Mouse (Mus musculus) heart, postnatal 0 days (tissue): ENCODE measurements around the gene Nid1. TPM values are rescaled to one million over a fixed set of nuclear protein-coding genes. Genes with fewer than 3 reads are reported as not detected.

ENCODE experiments used
- ATAC-seq: fragments of 200-750 bp; cut with Nextera tagmentation; 2 replicates; pipeline ENCODE4 v1.8.0; 2017; ENCODE audit warnings: low read depth, moderate number of reproducible peaks, moderate library complexity; ENCODE audit not compliant: insufficient read depth
- DNase-seq: peaks from one replicate; pipeline ENCODE4 v3.0.0-alpha.2; 2016; ENCODE audit warnings: low spot score
- H3K27ac ChIP-seq: fragments of 300-500 bp; sonication (generic); 2 replicates; pipeline ENCODE4 v1.5.1; 2014; ENCODE audit warnings: low read depth, mild to moderate bottlenecking
- H3K27me3 ChIP-seq: fragments of 300-500 bp; sonication (generic); 2 replicates; pipeline ENCODE4 v1.6.1; 2014; ENCODE audit warnings: low read length, mixed read lengths; ENCODE audit not compliant: control insufficient read depth, insufficient read depth
- H3K36me3 ChIP-seq: fragments of 300-500 bp; sonication (generic); replicated peaks from 2 replicates; pipeline ENCODE4 v1.6.1; 2014; ENCODE audit warnings: low read length, mixed read lengths; ENCODE audit not compliant: control insufficient read depth, insufficient read depth
- H3K4me1 ChIP-seq: fragments of 300-500 bp; sonication (generic); 2 replicates; pipeline ENCODE4 v1.6.1; 2014; ENCODE audit warnings: antibody characterized with exemption; ENCODE audit not compliant: control insufficient read depth, insufficient read depth
- H3K4me2 ChIP-seq: fragments of 300-500 bp; sonication (generic); 2 replicates; pipeline ENCODE4 v1.6.1; 2014; ENCODE audit warnings: low read depth, mild to moderate bottlenecking, low read length, moderate library complexity
- H3K4me3 ChIP-seq: fragments of 300-500 bp; sonication (generic); 2 replicates; pipeline ENCODE4 v1.5.1; 2014; ENCODE audit warnings: low read depth, low read length
- H3K9ac ChIP-seq: fragments of 300-500 bp; sonication (generic); replicated peaks from 2 replicates; pipeline ENCODE4 v1.6.1; 2014; ENCODE audit warnings: low read depth, low read length, mixed read lengths
- H3K9me3 ChIP-seq: fragments of 300-500 bp; sonication (generic); replicated peaks from 2 replicates; pipeline ENCODE4 v1.6.1; 2016; ENCODE audit warnings: low read length; ENCODE audit not compliant: control insufficient read depth
- CTCF ChIP-seq: IDR thresholded peaks from 2 replicates; pipeline ENCODE4 v1.5.1; 2016; ENCODE audit warnings: antibody characterized with exemption, control low read depth, low read depth
- EP300 ChIP-seq: IDR thresholded peaks from 2 replicates; pipeline ENCODE4 v1.6.1; 2016; ENCODE audit warnings: antibody characterized with exemption, low read depth
- WGBS: fragments of 180-500 bp; shearing (Covaris S2); extraction: QIAGEN DNeasy Blood & Tissue Kit; methylation state at CpG from one replicate; pipeline ENCODE4 v1.1.7; 2014; 5-methylcytosine and 5-hydroxymethylcytosine counted together
- polyA plus RNA-seq: library from polyadenylated mRNA; unstranded; fragments of >200 nt; fragmentation: Nextera tagmentation; extraction: Ambion mirVana; gene quantifications from 2 replicates; pipeline ENCODE4 v1.2.1, GENCODE M21; 2015
- total RNA-seq: library from RNA; depleted of rRNA; stranded (reverse); fragments of >200 nt; gene quantifications from 2 replicates; pipeline ENCODE4 v1.2.3, GENCODE M21; 2014; ENCODE audit warnings: low replicate concordance

The Nid1 gene
- total and polyA plus RNA-seq, 2 experiments from 2014 or later: 50.2 to 127 TPM

GRCm38 (mm10) chr13:13503695-13504386 is 66.5 kb downstream of the Nid1 start:
- Histone ChIP-seq H3K9ac (no peak overlapping the region), H3K4me1 (no peaks in the 10 kb centered on the region; the same call in 1 of the 2 replicates), H3K36me3 (peaks cover 61% of the 10 kb centered on the region), H3K4me3 (no peak overlapping the region), H3K27me3 (no peaks in the 10 kb centered on the region), H3K27ac (peak overlapping the region; percentile 39), H3K9me3 (no peaks in the 10 kb centered on the region), H3K4me2 (no peak overlapping the region)
- ATAC-seq: peak; percentile 39; the same call in 1 of the 2 replicates
- no peak for DNase-seq
- WGBS: 48% methylated on average over 4 of the region's 4 CpGs
- TF ChIP-seq EP300 (0 out of 2 replicates have a peak, but pooled peaks have one; percentile 23), CTCF (no peak)

- no peak for ATAC-seq
- no peaks in the 10 kb centered on the region for H3K9me3 ChIP-seq
- H3K4me3 ChIP-seq: no peak overlapping the region
- no peak overlapping the region for H3K9ac ChIP-seq
- H3K27me3 ChIP-seq: no peaks in the 10 kb centered on the region
- no peak for DNase-seq
- H3K36me3 ChIP-seq: peaks cover 65% of the 10 kb centered on the region
- no peaks in the 10 kb centered on the region; the same call in 1 of the 2 replicates for H3K4me1 ChIP-seq
- peak overlapping the region; percentile 39 for H3K27ac ChIP-seq
- 87% methylated on average over 5 of the region's 5 CpGs for WGBS
- TF ChIP-seq EP300 (no peak), CTCF (no peak)
- H3K4me2 ChIP-seq: no peak overlapping the region
Observed at GRCm38 (mm10) chr13:13505063-13505462, 67.7 kb downstream of the Nid1 start.

DNA sequence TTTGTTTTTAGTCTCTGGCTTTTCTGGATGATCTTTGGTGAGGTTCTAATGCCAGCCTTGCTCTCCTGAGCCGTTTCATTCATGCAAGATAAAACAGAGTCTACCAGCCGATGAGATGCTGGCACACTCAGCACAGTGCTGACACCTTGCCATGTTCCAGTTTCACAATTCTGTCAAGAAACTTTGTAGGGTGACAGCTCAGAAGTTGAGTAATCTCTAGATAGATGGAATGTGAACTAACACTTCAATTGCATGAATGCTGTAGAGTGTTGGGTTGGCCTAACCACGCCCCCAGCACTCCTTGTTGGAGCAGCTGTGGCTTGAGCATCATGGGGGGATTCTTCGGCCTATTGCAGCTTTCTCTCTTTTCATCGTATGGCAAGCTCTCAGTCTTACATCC is 69.2 kb downstream of the Nid1 start:
- DNase-seq (no peak), ATAC-seq (no peak)
- TF ChIP-seq CTCF: no peak
- no peak for TF ChIP-seq EP300
- no peaks in the 10 kb centered on the region; the same call in 1 of the 2 replicates for H3K4me1 ChIP-seq
- H3K9me3 ChIP-seq: no peaks in the 10 kb centered on the region
- no peak overlapping the region for H3K4me2 ChIP-seq
- H3K27me3 ChIP-seq: no peaks in the 10 kb centered on the region
- H3K27ac ChIP-seq: no peak overlapping the region
- WGBS: 81% methylated on average over 5 of the region's 5 CpGs
- no peak overlapping the region for H3K9ac ChIP-seq
- peaks cover 62% of the 10 kb centered on the region for H3K36me3 ChIP-seq
- no peak overlapping the region for H3K4me3 ChIP-seq

DNA sequence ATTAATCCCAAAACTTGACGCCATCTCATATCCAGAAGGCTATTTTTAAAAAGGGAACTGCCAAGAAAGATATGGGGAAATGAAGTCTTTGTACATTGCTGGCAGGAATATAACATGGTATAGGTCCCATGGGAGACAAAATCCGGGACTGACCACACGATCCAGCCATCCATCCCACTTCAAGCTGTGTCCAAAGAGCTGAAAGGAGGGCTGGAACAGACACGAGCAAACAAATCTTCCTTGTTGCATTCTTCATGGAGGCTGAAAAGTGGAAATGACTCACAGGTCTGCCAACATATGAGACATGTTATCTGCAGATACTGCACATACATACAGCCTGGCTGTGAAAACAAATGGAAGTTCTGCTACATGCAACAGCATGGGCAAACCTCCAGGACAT is 77.5 kb downstream of the Nid1 start:
- no peak for ATAC-seq

DNA sequence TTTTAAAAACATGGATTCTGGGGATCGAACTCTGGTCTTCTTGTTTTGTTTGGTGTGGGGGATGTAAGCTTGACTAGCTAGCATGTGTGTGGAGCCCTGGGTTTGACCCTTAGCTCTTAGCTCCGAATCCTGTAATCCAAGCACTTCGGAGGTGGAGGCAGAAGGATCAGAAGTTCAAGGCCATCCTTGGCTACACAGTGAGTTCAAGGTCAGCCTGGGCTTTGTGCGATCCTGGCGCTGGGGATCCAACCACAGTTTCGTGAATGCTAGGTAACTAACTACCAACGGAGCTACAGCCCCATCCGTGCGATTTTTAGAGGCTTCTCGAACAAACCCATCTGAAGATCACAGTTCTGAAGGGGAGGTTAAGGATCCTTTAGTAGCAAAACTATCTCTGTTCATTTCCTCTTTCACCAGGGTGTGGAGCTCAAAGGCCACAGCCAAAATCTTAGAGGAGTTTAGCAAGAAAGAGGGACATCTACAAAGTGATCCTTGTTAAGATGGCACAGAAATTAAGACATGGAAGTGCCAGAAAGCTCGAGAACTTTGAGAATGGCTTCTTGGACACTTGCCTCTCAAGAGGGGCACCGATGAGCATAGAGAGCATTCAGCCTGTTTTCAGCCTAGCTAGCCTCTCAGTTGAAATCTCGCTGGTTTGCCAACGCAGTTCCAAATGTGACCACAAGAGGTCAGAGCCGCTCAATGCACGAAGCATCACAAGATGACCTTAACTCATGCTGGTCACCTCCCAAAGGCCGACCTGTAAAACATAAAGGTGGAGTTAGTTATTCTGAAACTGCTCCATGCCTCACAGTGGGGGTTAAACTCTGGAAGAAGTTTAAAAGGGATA is 79.2 kb downstream of the Nid1 start:
- TF ChIP-seq EP300 (no peak), CTCF (peak; percentile 93)
- Histone ChIP-seq H3K27ac (0 out of 2 replicates have a peak overlapping the region, but pooled peaks have one; percentile 8), H3K36me3 (no peaks in the 10 kb centered on the region), H3K9me3 (0 out of 2 replicates have a peak, but pooled peaks cover 2% of the 10 kb centered on the region), H3K27me3 (no peaks in the 10 kb centered on the region), H3K4me3 (no peak overlapping the region), H3K4me1 (no peaks in the 10 kb centered on the region), H3K9ac (no peak overlapping the region), H3K4me2 (0 out of 2 replicates have a peak overlapping the region, but pooled peaks have one; percentile 28)
- ATAC-seq: peak; percentile 52; the same call in 1 of the 2 replicates
- 43% methylated on average over 17 of the region's 17 CpGs for WGBS
- DNase-seq: peak; percentile 70

More for the DNA sequence above, 77.5 kb downstream of the Nid1 start:
- Histone ChIP-seq H3K4me3 (no peak overlapping the region), H3K4me1 (no peaks in the 10 kb centered on the region), H3K9me3 (0 out of 2 replicates have a peak, but pooled peaks cover 2% of the 10 kb centered on the region), H3K27me3 (no peaks in the 10 kb centered on the region), H3K36me3 (peaks cover 10% of the 10 kb centered on the region; the same call in 1 of the 2 replicates), H3K4me2 (no peak overlapping the region), H3K9ac (no peak overlapping the region), H3K27ac (no peak overlapping the region)
- no peak for TF ChIP-seq EP300
- TF ChIP-seq CTCF: no peak
- peak; percentile 8 for DNase-seq
- WGBS: 43% methylated on average over 4 of the region's 4 CpGs
